Mouse (Mus musculus): ENCODE results near the gene Nabp2.

DNA sequence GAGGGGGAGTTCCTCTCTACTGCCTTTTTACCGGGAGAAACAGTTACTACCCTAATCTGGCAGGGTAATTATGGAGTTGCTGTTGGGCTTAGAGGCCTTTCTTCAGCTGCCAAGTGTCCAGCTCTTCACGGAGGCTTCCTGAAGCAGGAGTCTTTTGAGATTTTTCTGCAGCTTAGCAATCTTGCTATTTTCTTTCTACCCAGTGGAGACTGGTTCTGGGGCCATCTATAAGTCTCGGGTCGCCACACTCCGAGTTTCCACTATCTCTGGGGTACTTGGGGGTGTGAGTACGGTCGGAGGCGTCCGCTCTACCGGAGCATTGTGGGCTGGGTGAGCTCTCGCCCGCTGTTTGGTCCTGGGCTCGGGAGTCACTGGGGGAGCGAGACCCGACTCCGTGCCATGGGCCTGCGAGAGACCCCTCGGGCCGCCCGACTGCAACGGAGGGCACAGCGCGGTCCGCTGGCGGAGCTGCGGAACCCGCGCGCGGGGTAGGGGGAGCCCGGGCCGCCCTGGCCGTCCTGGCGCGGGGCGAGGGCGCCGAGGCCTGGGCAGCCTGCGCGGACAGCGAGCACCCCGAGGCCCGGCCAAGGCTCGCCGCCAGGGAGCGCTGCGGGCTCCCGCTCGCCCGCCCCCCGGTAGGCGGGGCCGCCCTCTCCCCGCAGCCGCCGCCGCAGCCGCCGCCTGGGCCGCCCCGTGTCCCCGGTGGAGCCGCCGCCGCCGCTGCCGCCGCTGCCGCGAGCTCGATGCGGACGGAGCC is 34.7 kb downstream of the Nabp2 start, which contains the start of gene Ankrd52:
- TF ChIP-seq CTCF (IDR thresholded peaks at IDR 0.05; ENCODE audit: low read depth, low read length) (peak; percentile 34), POLR2A (IDR thresholded peaks at IDR 0.05; ENCODE audit: insufficient read depth, low read length) (no peak), EP300 (IDR thresholded peaks at IDR 0.05; ENCODE audit: insufficient read depth, low read depth, low read length) (no peak)
